Comparison of ENCODE assay signal across 19 mouse cellular contexts in the genomic region with DNA sequence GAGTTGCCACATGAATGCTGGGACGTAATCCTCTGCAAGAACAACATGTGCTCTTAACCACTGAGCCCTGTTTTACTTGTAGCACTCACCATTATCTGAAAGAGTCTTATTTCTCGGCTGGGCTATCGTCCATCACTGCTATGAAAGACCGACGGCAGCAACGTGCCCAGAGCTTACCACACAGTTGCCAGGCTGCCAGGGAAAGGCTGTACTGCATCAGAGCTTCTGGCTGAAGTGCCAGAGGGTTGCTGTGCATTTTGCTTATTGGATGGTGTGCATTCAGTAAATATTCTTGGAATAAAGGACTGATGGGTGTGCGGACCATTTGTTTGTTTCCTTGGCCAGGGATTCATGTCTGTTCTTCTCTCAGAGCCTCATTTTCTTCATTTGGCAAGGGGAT. TPM values are rescaled to one million over a fixed set of nuclear protein-coding genes. Genes with fewer than 3 reads are reported as not detected.
A peak's percentile ranks its signal among the peaks of the same experiment; 100 is the strongest.
DNase-seq lines count a peak whose midpoint lies in the region; ATAC-seq and TF ChIP-seq lines count a peak whose summit lies in the region.
"Had no signal": no experiment of that assay in that cellular context is flagged by ENCODE, and none has a peak within 500 bp of the region (broad histone marks: within the 10 kb centered on the region; RNA-seq: fewer than 3 reads in every experiment).

No protein-coding gene starts in this region.

- H3K4me1 ChIP-seq in forebrain, embryonic 16.5 days (replicated peaks; ENCODE audit: control insufficient read depth, insufficient read depth, low read length): no peaks in the 10 kb centered on the region
- no peaks in the 10 kb centered on the region for H3K4me1 ChIP-seq in forebrain, embryonic 13.5 days
- H3K4me1 ChIP-seq in kidney, embryonic 15.5 days: peaks cover 15% of the 10 kb centered on the region
- H3K4me1 ChIP-seq: heart, embryonic 12.5 days; hindbrain, embryonic 15.5 days had no signal

- H3K4me3 ChIP-seq in forebrain, embryonic 16.5 days (replicated peaks; ENCODE audit: low read length): no peak overlapping the region
- H3K4me3 ChIP-seq in forebrain, embryonic 13.5 days: no peak overlapping the region
- no peak overlapping the region for H3K4me3 ChIP-seq in kidney, embryonic 15.5 days (replicated peaks)
- H3K4me3 ChIP-seq: embryonic facial prominence, embryonic 13.5 days; heart, embryonic 12.5 days; hindbrain, embryonic 15.5 days had no signal

- TF ChIP-seq CTCF in brain, embryonic 14.5 days (IDR thresholded peaks at IDR 0.05; ENCODE audit: borderline replicate concordance, extremely low read depth, insufficient read depth, insufficient read length): no peak

- no peak overlapping the region for H3K9ac ChIP-seq in forebrain, embryonic 16.5 days (replicated peaks; ENCODE audit: low read depth, low read length)
- no peak overlapping the region for H3K9ac ChIP-seq in forebrain, embryonic 13.5 days
- 0 out of 2 replicates have a peak overlapping the region, but pooled peaks have one; percentile 22 for H3K9ac ChIP-seq in kidney, embryonic 15.5 days
- H3K9ac ChIP-seq: embryonic facial prominence, embryonic 13.5 days; heart, embryonic 12.5 days; hindbrain, embryonic 15.5 days had no signal

- TF ChIP-seq POLR2A in brain, embryonic 14.5 days (IDR thresholded peaks at IDR 0.05; ENCODE audit: borderline replicate concordance, extremely low read depth, insufficient read depth, insufficient read length, poor library complexity, severe bottlenecking): no peak

- DNase-seq in kidney, postnatal 36 days: no peak
- peak; percentile 17 for DNase-seq in adipocyte (ENCODE audit: low spot score)
- peak; percentile 60 for DNase-seq in brain, embryonic 14.5 days (ENCODE audit: low read depth)
- DNase-seq: adrenal gland, adult 2 months; adrenal gland, postnatal 25 days; cerebellum, adult 11-12 months; cerebellum, adult 9-10 months; cerebellum, postnatal 25 days; gastrocnemius, postnatal 14 days had no signal

- no peaks in the 10 kb centered on the region for H3K9me3 ChIP-seq in forebrain, embryonic 16.5 days (ENCODE audit: control insufficient read depth, low read length)
- H3K9me3 ChIP-seq in forebrain, embryonic 13.5 days (replicated peaks): no peaks in the 10 kb centered on the region
- no peaks in the 10 kb centered on the region for H3K9me3 ChIP-seq in kidney, embryonic 15.5 days (replicated peaks)
- H3K9me3 ChIP-seq: embryonic facial prominence, embryonic 13.5 days; heart, embryonic 12.5 days; hindbrain, embryonic 15.5 days had no signal

- H3K27me3 ChIP-seq in forebrain, embryonic 16.5 days (replicated peaks; ENCODE audit: control insufficient read depth, insufficient read depth, low read length): no peaks in the 10 kb centered on the region
- peaks cover 2% of the 10 kb centered on the region; the same call in 1 of the 2 replicates for H3K27me3 ChIP-seq in forebrain, embryonic 13.5 days
- H3K27me3 ChIP-seq in kidney, embryonic 15.5 days: no peaks in the 10 kb centered on the region
- H3K27me3 ChIP-seq: embryonic facial prominence, embryonic 13.5 days; hindbrain, embryonic 15.5 days; Patski had no signal

- peak; percentile 55 for ATAC-seq in forebrain, embryonic 16.5 days
- ATAC-seq in forebrain, embryonic 13.5 days: no peak
- ATAC-seq in kidney, embryonic 15.5 days (replicated peaks; ENCODE audit: low FRiP score): no peak
- ATAC-seq: activated CD4-positive, CD25-positive, alpha-beta regulatory T cell, adult 4 months; inflammation-experienced regulatory T-cells, adult 6 months; intestine, postnatal 0 days; Patski had no signal

- no peak overlapping the region for H3K4me2 ChIP-seq in forebrain, embryonic 16.5 days (ENCODE audit: low read length)
- H3K4me2 ChIP-seq in forebrain, embryonic 13.5 days: no peak overlapping the region
- H3K4me2 ChIP-seq in kidney, embryonic 15.5 days: no peak overlapping the region
- H3K4me2 ChIP-seq: embryonic facial prominence, embryonic 13.5 days; heart, embryonic 12.5 days; hindbrain, embryonic 15.5 days had no signal

- H3K36me3 ChIP-seq in forebrain, embryonic 16.5 days (ENCODE audit: control insufficient read depth, insufficient read depth): no peaks in the 10 kb centered on the region
- H3K36me3 ChIP-seq in forebrain, embryonic 13.5 days (ENCODE audit: poor library complexity, severe bottlenecking): no peaks in the 10 kb centered on the region
- no peaks in the 10 kb centered on the region for H3K36me3 ChIP-seq in kidney, embryonic 15.5 days
- H3K36me3 ChIP-seq: embryonic facial prominence, embryonic 13.5 days; heart, embryonic 12.5 days; hindbrain, embryonic 15.5 days had no signal

- H3K27ac ChIP-seq in forebrain, embryonic 16.5 days (ENCODE audit: low read length): no peak overlapping the region
- H3K27ac ChIP-seq in forebrain, embryonic 13.5 days: no peak overlapping the region
- no peak overlapping the region for H3K27ac ChIP-seq in kidney, embryonic 15.5 days
- H3K27ac ChIP-seq: embryonic facial prominence, embryonic 13.5 days; hindbrain, embryonic 15.5 days had no signal

- 58% methylated on average over 7 of the region's 7 CpGs for WGBS in forebrain, embryonic 16.5 days
- 87% methylated on average over 7 of the region's 7 CpGs for WGBS in forebrain, embryonic 13.5 days
- 75% methylated on average over 7 of the region's 7 CpGs for WGBS in kidney, embryonic 15.5 days

RNA-seq across cellular contexts. Expression of a gene that starts 2.8 kb away (rescaled TPM):
- 0.26 TPM in 1 of 2 replicates, not detected in the other for polyA plus RNA-seq in forebrain, embryonic 16.5 days (2015; fragmentation: Nextera tagmentation; extraction: Ambion mirVana)
- 0.18 TPM in 1 of 2 replicates, not detected in the other for polyA plus RNA-seq in forebrain, embryonic 13.5 days (2015; fragmentation: Nextera tagmentation; extraction: Ambion mirVana)
- polyA plus RNA-seq in kidney, embryonic 15.5 days (2015; fragmentation: Nextera tagmentation; extraction: Ambion mirVana): 21.4 and 21.7 TPM in 2 replicates
- polyA plus RNA-seq in brain, embryonic 14.5 days (2012; rRNA removed): 0.27 and 0.29 TPM in 2 replicates
- polyA plus RNA-seq: activated CD4-positive, CD25-positive, alpha-beta regulatory T cell, adult 4 months; adrenal gland, adult 2 months; hindbrain, embryonic 15.5 days; inflammation-experienced regulatory T-cells, adult 6 months; Patski had no signal

RNA-seq across cellular contexts. Expression of a gene that starts 19.9 kb away (rescaled TPM):
- polyA plus RNA-seq in forebrain, embryonic 16.5 days (2015; fragmentation: Nextera tagmentation; extraction: Ambion mirVana): 0.21 TPM in 1 of 2 replicates, not detected in the other
- not detected in 2 replicates for polyA plus RNA-seq in forebrain, embryonic 13.5 days (2015; fragmentation: Nextera tagmentation; extraction: Ambion mirVana)
- polyA plus RNA-seq in kidney, embryonic 15.5 days (2015; fragmentation: Nextera tagmentation; extraction: Ambion mirVana): 5.6 and 6.7 TPM in 2 replicates
- polyA plus RNA-seq in brain, embryonic 14.5 days (2012; rRNA removed): 0.49 and 0.82 TPM in 2 replicates
- polyA plus RNA-seq: activated CD4-positive, CD25-positive, alpha-beta regulatory T cell, adult 4 months; inflammation-experienced regulatory T-cells, adult 6 months had no signal

RNA-seq across cellular contexts. Expression of a gene that starts 34.1 kb away (rescaled TPM):
- 12.7 and 14.1 TPM in 2 replicates for polyA plus RNA-seq in forebrain, embryonic 16.5 days (2015; fragmentation: Nextera tagmentation; extraction: Ambion mirVana)
- 11.6 and 11.9 TPM in 2 replicates for polyA plus RNA-seq in forebrain, embryonic 13.5 days (2015; fragmentation: Nextera tagmentation; extraction: Ambion mirVana)
- polyA plus RNA-seq in kidney, embryonic 15.5 days (2015; fragmentation: Nextera tagmentation; extraction: Ambion mirVana): 48.1 and 53.8 TPM in 2 replicates
- 18.8 and 23.1 TPM in 2 replicates for polyA plus RNA-seq in brain, embryonic 14.5 days (2012; rRNA removed)
- polyA plus RNA-seq: activated CD4-positive, CD25-positive, alpha-beta regulatory T cell, adult 4 months; inflammation-experienced regulatory T-cells, adult 6 months; Patski had no signal

Comparison
In these comparisons a context has a peak if more than half of its experiments do, and no peak if none do; other contexts are left out.
1. DNase-seq: peak in adipocyte (single experiment) and brain, embryonic 14.5 days (single experiment); none in kidney, postnatal 36 days (0 of 2).
2. RNA of a gene that starts 2.8 kb away (polyA plus RNA-seq): 21.4 to 21.7 TPM in kidney, embryonic 15.5 days; 0.27 to 0.29 TPM in brain, embryonic 14.5 days, 0.18 TPM in forebrain, embryonic 13.5 days and 0.26 TPM in forebrain, embryonic 16.5 days; every median in the first group is over 10 times any median in the second.